Mouse (Mus musculus): ENCODE measurements around the gene Cep128. TPM values are rescaled to one million over a fixed set of nuclear protein-coding genes. Genes with fewer than 3 reads are reported as not detected.

Cep128 gene
- polyA plus RNA-seq, 1 experiment, result 4.7 TPM

- Histone ChIP-seq H3K4me1 (ENCODE audit: control insufficient read depth, insufficient read depth, low read length) (no peaks in the 10 kb centered on the region), H3K4me3 (replicated peaks; ENCODE audit: extremely low read depth, low read depth, low read length) (no peak overlapping the region)
- TF ChIP-seq CTCF (IDR thresholded peaks at IDR 0.05; ENCODE audit: insufficient read depth, low read length) (no peak), POLR2A (IDR thresholded peaks at IDR 0.05; ENCODE audit: borderline replicate concordance, extremely low read depth, low read depth, low read length) (no peak)
- 84% methylated on average over 3 of the region's 3 CpGs for WGBS
- no peak for DNase-seq
Measured at GRCm38 (mm10) chr12:91204330-91204729, 179.9 kb downstream of the Cep128 start.

GRCm38 (mm10) chr12:91202496-91202895 is 181.7 kb downstream of the Cep128 start:
- Histone ChIP-seq H3K4me1 (ENCODE audit: control insufficient read depth, insufficient read depth, low read length) (no peaks in the 10 kb centered on the region), H3K4me3 (replicated peaks; ENCODE audit: extremely low read depth, low read depth, low read length) (no peak overlapping the region)
- 83% methylated on average over 1 of the region's 1 CpGs for WGBS
- DNase-seq, result no peak
- TF ChIP-seq CTCF (IDR thresholded peaks at IDR 0.05; ENCODE audit: insufficient read depth, low read length) (no peak), POLR2A (IDR thresholded peaks at IDR 0.05; ENCODE audit: borderline replicate concordance, extremely low read depth, low read depth, low read length) (no peak)

GRCm38 (mm10) chr12:91189111-91189510 is 195.1 kb downstream of the Cep128 start:
- no peak overlapping the region for H3K4me3 ChIP-seq (replicated peaks; ENCODE audit: extremely low read depth, low read depth, low read length)
- no peak for TF ChIP-seq CTCF (IDR thresholded peaks at IDR 0.05; ENCODE audit: insufficient read depth, low read length)
- no peak for TF ChIP-seq POLR2A (IDR thresholded peaks at IDR 0.05; ENCODE audit: borderline replicate concordance, extremely low read depth, low read depth, low read length)
- no peak for DNase-seq
- H3K4me1 ChIP-seq (ENCODE audit: control insufficient read depth, insufficient read depth, low read length), result no peaks in the 10 kb centered on the region
- 84% methylated on average over 4 of the region's 4 CpGs for WGBS

- Histone ChIP-seq H3K4me3 (replicated peaks; ENCODE audit: extremely low read depth, low read depth, low read length) (no peak overlapping the region), H3K4me1 (ENCODE audit: control insufficient read depth, insufficient read depth, low read length) (no peaks in the 10 kb centered on the region)
- no peak for DNase-seq
- WGBS, result 58% methylated on average over 5 of the region's 5 CpGs
- TF ChIP-seq CTCF (IDR thresholded peaks at IDR 0.05; ENCODE audit: insufficient read depth, low read length) (no peak), POLR2A (IDR thresholded peaks at IDR 0.05; ENCODE audit: borderline replicate concordance, extremely low read depth, low read depth, low read length) (no peak)
Measured at GRCm38 (mm10) chr12:91185564-91185963, 198.6 kb downstream of the Cep128 start.

GRCm38 (mm10) chr12:91184616-91185015 is 199.6 kb downstream of the Cep128 start:
- no peak for TF ChIP-seq CTCF (IDR thresholded peaks at IDR 0.05; ENCODE audit: insufficient read depth, low read length)
- no peak for TF ChIP-seq POLR2A (IDR thresholded peaks at IDR 0.05; ENCODE audit: borderline replicate concordance, extremely low read depth, low read depth, low read length)
- Histone ChIP-seq H3K4me1 (ENCODE audit: control insufficient read depth, insufficient read depth, low read length) (no peaks in the 10 kb centered on the region), H3K4me3 (replicated peaks; ENCODE audit: extremely low read depth, low read depth, low read length) (no peak overlapping the region)
- 90% methylated on average over 1 of the region's 1 CpGs for WGBS
- no peak for DNase-seq

- 53% methylated on average over 2 of the region's 2 CpGs for WGBS
- Histone ChIP-seq H3K4me3 (replicated peaks; ENCODE audit: extremely low read depth, low read depth, low read length) (no peak overlapping the region), H3K4me1 (ENCODE audit: control insufficient read depth, insufficient read depth, low read length) (no peaks in the 10 kb centered on the region)
- DNase-seq, result no peak
- TF ChIP-seq CTCF (IDR thresholded peaks at IDR 0.05; ENCODE audit: insufficient read depth, low read length), result no peak
- TF ChIP-seq POLR2A (IDR thresholded peaks at IDR 0.05; ENCODE audit: borderline replicate concordance, extremely low read depth, low read depth, low read length), result no peak
Measured at GRCm38 (mm10) chr12:91183928-91184327, 200.3 kb downstream of the Cep128 start.

GRCm38 (mm10) chr12:91183304-91183855 is 200.8 kb downstream of the Cep128 start:
- H3K4me1 ChIP-seq (ENCODE audit: control insufficient read depth, insufficient read depth, low read length), result no peaks in the 10 kb centered on the region
- 75% methylated on average over 4 of the region's 4 CpGs for WGBS
- TF ChIP-seq CTCF (IDR thresholded peaks at IDR 0.05; ENCODE audit: insufficient read depth, low read length) (no peak), POLR2A (IDR thresholded peaks at IDR 0.05; ENCODE audit: borderline replicate concordance, extremely low read depth, low read depth, low read length) (no peak)
- DNase-seq, result no peak
- H3K4me3 ChIP-seq (replicated peaks; ENCODE audit: extremely low read depth, low read depth, low read length), result no peak overlapping the region

- no peak for DNase-seq
- H3K4me3 ChIP-seq (replicated peaks; ENCODE audit: extremely low read depth, low read depth, low read length), result no peak overlapping the region
- no peaks in the 10 kb centered on the region for H3K4me1 ChIP-seq (ENCODE audit: control insufficient read depth, insufficient read depth, low read length)
- TF ChIP-seq POLR2A (IDR thresholded peaks at IDR 0.05; ENCODE audit: borderline replicate concordance, extremely low read depth, low read depth, low read length), result no peak
- no peak for TF ChIP-seq CTCF (IDR thresholded peaks at IDR 0.05; ENCODE audit: insufficient read depth, low read length)
- WGBS, result 43% methylated on average over 5 of the region's 5 CpGs
Measured at GRCm38 (mm10) chr12:91176808-91177526, 207.2 kb downstream of the Cep128 start.

GRCm38 (mm10) chr12:91171613-91172012 is 212.6 kb downstream of the Cep128 start:
- no peak for DNase-seq
- no peak overlapping the region for H3K4me3 ChIP-seq (replicated peaks; ENCODE audit: extremely low read depth, low read depth, low read length)
- TF ChIP-seq CTCF (IDR thresholded peaks at IDR 0.05; ENCODE audit: insufficient read depth, low read length) (no peak), POLR2A (IDR thresholded peaks at IDR 0.05; ENCODE audit: borderline replicate concordance, extremely low read depth, low read depth, low read length) (no peak)
- H3K4me1 ChIP-seq (ENCODE audit: control insufficient read depth, insufficient read depth, low read length), result no peaks in the 10 kb centered on the region
- 84% methylated on average over 3 of the region's 3 CpGs for WGBS

Data from lung, adult 2 months (tissue).